Mouse (Mus musculus) embryonic facial prominence, embryonic 12.5 days (tissue): ENCODE data around the gene Pakap. TPM values are rescaled to one million over a fixed set of nuclear protein-coding genes. Genes with fewer than 3 reads are reported as not detected.

Experiments used
- ATAC-seq: fragments of 200-750 bp; cut with Nextera tagmentation; 2 replicates; pipeline ENCODE4 v1.8.0; 2017; ENCODE audit not compliant: insufficient number of reproducible peaks, insufficient read depth, low FRiP score, low TSS enrichment
- H3K27ac ChIP-seq: fragments of 300-500 bp; sonication (generic); 2 replicates; pipeline ENCODE4 v1.5.1; 2016; ENCODE audit warnings: mild to moderate bottlenecking
- H3K27me3 ChIP-seq: fragments of 300-500 bp; sonication (generic); 2 replicates; pipeline ENCODE4 v1.6.1; 2016; ENCODE audit warnings: mild to moderate bottlenecking, moderate library complexity
- H3K36me3 ChIP-seq: fragments of 300-500 bp; sonication (generic); 2 replicates; pipeline ENCODE4 v1.6.1; 2016; ENCODE audit warnings: mild to moderate bottlenecking
- H3K4me1 ChIP-seq: fragments of 300-500 bp; sonication (generic); 2 replicates; pipeline ENCODE4 v1.6.1; 2016
- H3K4me2 ChIP-seq: fragments of 300-500 bp; sonication (generic); replicated peaks from 2 replicates; pipeline ENCODE4 v1.6.1; 2016; ENCODE audit warnings: mild to moderate bottlenecking, moderate library complexity
- H3K4me3 ChIP-seq: fragments of 300-500 bp; sonication (generic); 2 replicates; pipeline ENCODE4 v1.5.1; 2016; ENCODE audit warnings: mild to moderate bottlenecking
- H3K9ac ChIP-seq: fragments of 300-500 bp; sonication (generic); 2 replicates; pipeline ENCODE4 v1.6.1; 2016; ENCODE audit warnings: mild to moderate bottlenecking, moderate library complexity
- H3K9me3 ChIP-seq: fragments of 300-500 bp; sonication (generic); 2 replicates; pipeline ENCODE4 v1.6.1; 2016; ENCODE audit warnings: mild to moderate bottlenecking, moderate library complexity
- WGBS: fragments of 180-500 bp; shearing (Covaris S2); methylation state at CpG from one replicate; pipeline ENCODE4 v1.1.7; 2016; 5-methylcytosine and 5-hydroxymethylcytosine counted together
- polyA plus RNA-seq: library from polyadenylated mRNA; unstranded; fragments of >200 nt; fragmentation: Nextera tagmentation; extraction: Ambion mirVana; gene quantifications from 2 replicates; pipeline ENCODE4 v1.2.1, GENCODE M21; 2016

Pakap gene
- polyA plus RNA-seq, 1 experiment from 2014 or later, result 42.5 TPM

DNA sequence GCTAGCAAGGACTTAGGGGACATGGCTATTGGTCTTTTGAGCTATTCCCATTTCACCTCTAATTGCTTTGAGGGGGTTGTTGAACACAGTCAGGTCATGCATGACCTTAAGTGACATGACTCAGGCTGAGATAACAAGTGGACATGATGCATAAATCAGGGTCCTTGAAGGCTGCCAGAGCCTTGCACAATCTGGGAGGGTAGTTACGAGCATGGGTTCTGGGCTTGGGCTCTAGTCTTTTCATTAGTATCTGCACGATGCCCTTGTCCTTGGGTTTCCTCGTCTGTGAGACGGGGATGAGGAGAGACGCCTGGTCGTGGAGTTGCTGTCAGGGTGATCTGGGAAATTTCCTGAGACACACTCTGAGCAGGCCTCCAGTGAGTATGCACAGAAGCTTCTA lies 6.7 kb downstream of the Pakap start:
- Histone ChIP-seq H3K36me3 (no peaks in the 10 kb centered on the region), H3K27ac (no peak overlapping the region), H3K4me2 (no peak overlapping the region), H3K9ac (no peak overlapping the region), H3K9me3 (no peaks in the 10 kb centered on the region), H3K4me1 (peaks cover 11% of the 10 kb centered on the region; the same call in 1 of the 2 replicates), H3K4me3 (no peak overlapping the region), H3K27me3 (no peaks in the 10 kb centered on the region)
- ATAC-seq, result no peak
- WGBS, result 81% methylated on average over 6 of the region's 6 CpGs

- ATAC-seq, result no peak
- Histone ChIP-seq H3K9me3 (no peaks in the 10 kb centered on the region), H3K27me3 (no peaks in the 10 kb centered on the region), H3K27ac (no peak overlapping the region), H3K4me1 (peaks cover under 1% of the 10 kb centered on the region; the same call in 1 of the 2 replicates), H3K4me3 (no peak overlapping the region), H3K4me2 (no peak overlapping the region), H3K9ac (no peak overlapping the region), H3K36me3 (no peaks in the 10 kb centered on the region)
- 81% methylated on average over 5 of the region's 5 CpGs for WGBS
Measured at GRCm38 (mm10) chr4:57575686-57576085, 7.7 kb downstream of the Pakap start.

DNA sequence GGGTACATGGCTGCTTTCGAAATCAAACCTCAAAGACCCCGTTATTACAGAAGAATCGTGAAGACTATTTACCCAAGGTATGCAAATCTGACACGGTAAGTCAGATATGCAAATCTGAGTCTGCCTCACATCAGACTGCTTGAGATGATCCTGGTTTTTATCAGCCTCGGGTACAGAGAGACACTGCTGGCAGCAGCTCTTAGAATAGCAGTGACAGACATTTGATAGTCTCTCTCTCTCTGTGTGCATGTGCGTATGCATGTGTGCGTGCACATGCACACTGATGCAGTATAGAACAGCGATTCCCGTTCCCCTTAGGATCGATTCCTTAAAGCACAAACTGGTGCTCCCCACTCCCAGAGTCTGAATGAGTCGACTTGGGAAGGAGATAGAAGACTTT lies 8.1 kb downstream of the Pakap start:
- H3K4me1 ChIP-seq, result no peaks in the 10 kb centered on the region
- 84% methylated on average over 11 of the region's 11 CpGs for WGBS
- H3K4me3 ChIP-seq, result no peak overlapping the region

GRCm38 (mm10) chr4:57579683-57580082 lies 11.7 kb downstream of the Pakap start:
- no peaks in the 10 kb centered on the region for H3K36me3 ChIP-seq
- H3K4me1 ChIP-seq, result no peaks in the 10 kb centered on the region
- no peak overlapping the region for H3K9ac ChIP-seq
- WGBS, result 82% methylated on average over 10 of the region's 10 CpGs
- ATAC-seq, result no peak
- no peaks in the 10 kb centered on the region for H3K27me3 ChIP-seq
- no peak overlapping the region for H3K4me2 ChIP-seq
- H3K9me3 ChIP-seq, result no peaks in the 10 kb centered on the region
- H3K27ac ChIP-seq, result no peak overlapping the region
- no peak overlapping the region for H3K4me3 ChIP-seq

More for the DNA sequence above, 8.1 kb downstream of the Pakap start:
- no peak overlapping the region for H3K4me2 ChIP-seq
- no peak overlapping the region for H3K9ac ChIP-seq
- H3K36me3 ChIP-seq, result no peaks in the 10 kb centered on the region
- H3K9me3 ChIP-seq, result no peaks in the 10 kb centered on the region
- H3K27ac ChIP-seq, result no peak overlapping the region
- H3K27me3 ChIP-seq, result no peaks in the 10 kb centered on the region
- no peak for ATAC-seq

- ATAC-seq, result no peak
- no peaks in the 10 kb centered on the region for H3K4me1 ChIP-seq
- H3K9me3 ChIP-seq, result no peaks in the 10 kb centered on the region
- H3K4me2 ChIP-seq, result no peak overlapping the region
- H3K27me3 ChIP-seq, result no peaks in the 10 kb centered on the region
- H3K9ac ChIP-seq, result no peak overlapping the region
- H3K4me3 ChIP-seq, result no peak overlapping the region
- 92% methylated on average over 6 of the region's 6 CpGs for WGBS
- H3K36me3 ChIP-seq, result no peaks in the 10 kb centered on the region
- H3K27ac ChIP-seq, result no peak overlapping the region
Measured at GRCm38 (mm10) chr4:57585281-57585800, 17.4 kb downstream of the Pakap start.

- 62% methylated on average over 7 of the region's 7 CpGs for WGBS
- Histone ChIP-seq H3K27ac (no peak overlapping the region), H3K36me3 (no peaks in the 10 kb centered on the region), H3K9ac (no peak overlapping the region), H3K4me3 (no peak overlapping the region), H3K9me3 (no peaks in the 10 kb centered on the region), H3K4me1 (no peaks in the 10 kb centered on the region), H3K4me2 (no peak overlapping the region), H3K27me3 (no peaks in the 10 kb centered on the region)
- ATAC-seq, result no peak
Measured at GRCm38 (mm10) chr4:57586933-57587658, 19.1 kb downstream of the Pakap start.

- Histone ChIP-seq H3K9me3 (no peaks in the 10 kb centered on the region), H3K4me3 (no peak overlapping the region), H3K27me3 (no peaks in the 10 kb centered on the region), H3K9ac (no peak overlapping the region), H3K36me3 (no peaks in the 10 kb centered on the region), H3K4me2 (no peak overlapping the region), H3K4me1 (no peaks in the 10 kb centered on the region), H3K27ac (no peak overlapping the region)
- no peak for ATAC-seq
- 98% methylated on average over 1 of the region's 1 CpGs for WGBS
Measured at GRCm38 (mm10) chr4:57588356-57588755, 20.4 kb downstream of the Pakap start.

DNA sequence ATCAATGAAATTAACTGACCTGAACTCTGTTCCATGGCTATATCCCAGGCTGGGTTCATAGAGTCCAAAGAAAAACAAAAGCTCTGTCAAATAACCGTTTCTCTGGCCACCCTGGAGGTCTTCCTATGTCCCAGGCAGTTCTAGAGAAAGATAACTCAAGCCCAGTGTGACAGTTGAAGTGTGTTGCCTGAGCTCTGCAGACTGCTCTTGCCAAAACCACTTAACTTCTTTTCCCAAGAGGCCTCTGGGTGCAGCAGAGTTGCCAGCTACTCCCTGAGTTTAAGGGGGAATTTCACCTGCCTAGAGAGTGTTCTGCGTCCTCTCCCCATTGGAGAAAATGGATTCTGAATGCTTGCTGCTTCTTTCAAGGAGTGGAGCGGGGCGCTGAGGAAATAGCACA lies 24.8 kb downstream of the Pakap start:
- Histone ChIP-seq H3K27me3 (no peaks in the 10 kb centered on the region), H3K36me3 (no peaks in the 10 kb centered on the region), H3K4me2 (no peak overlapping the region), H3K27ac (no peak overlapping the region), H3K4me1 (no peaks in the 10 kb centered on the region), H3K4me3 (no peak overlapping the region), H3K9ac (no peak overlapping the region), H3K9me3 (no peaks in the 10 kb centered on the region)
- WGBS, result 85% methylated on average over 4 of the region's 4 CpGs
- ATAC-seq, result no peak

GRCm38 (mm10) chr4:57599946-57600345 lies 32.0 kb downstream of the Pakap start:
- H3K4me3 ChIP-seq, result no peak overlapping the region
- no peak overlapping the region for H3K9ac ChIP-seq
- H3K36me3 ChIP-seq, result no peaks in the 10 kb centered on the region
- H3K4me2 ChIP-seq, result no peak overlapping the region
- H3K27ac ChIP-seq, result no peak overlapping the region
- WGBS, result 93% methylated on average over 6 of the region's 6 CpGs
- H3K4me1 ChIP-seq, result no peaks in the 10 kb centered on the region
- H3K9me3 ChIP-seq, result no peaks in the 10 kb centered on the region
- H3K27me3 ChIP-seq, result no peaks in the 10 kb centered on the region
- ATAC-seq, result no peak

GRCm38 (mm10) chr4:57600685-57601457 lies 32.9 kb downstream of the Pakap start:
- no peak overlapping the region for H3K9ac ChIP-seq
- 90% methylated on average over 11 of the region's 11 CpGs for WGBS

GRCm38 (mm10) chr4:57601458-57601835 lies 33.5 kb downstream of the Pakap start:
- H3K4me1 ChIP-seq, result peaks cover 3% of the 10 kb centered on the region; the same call in 1 of the 2 replicates
- 86% methylated on average over 9 of the region's 9 CpGs for WGBS
- no peak overlapping the region for H3K27ac ChIP-seq
- no peak overlapping the region for H3K9ac ChIP-seq
- H3K4me2 ChIP-seq, result no peak overlapping the region
- no peaks in the 10 kb centered on the region for H3K27me3 ChIP-seq
- H3K36me3 ChIP-seq, result no peaks in the 10 kb centered on the region
- no peak for ATAC-seq
- no peaks in the 10 kb centered on the region for H3K9me3 ChIP-seq
- no peak overlapping the region for H3K4me3 ChIP-seq

More at GRCm38 (mm10) chr4:57600685-57601457, 32.9 kb downstream of the Pakap start:
- Histone ChIP-seq H3K27me3 (no peaks in the 10 kb centered on the region), H3K36me3 (no peaks in the 10 kb centered on the region), H3K9me3 (no peaks in the 10 kb centered on the region), H3K4me3 (no peak overlapping the region), H3K27ac (no peak overlapping the region), H3K4me2 (no peak overlapping the region), H3K4me1 (no peaks in the 10 kb centered on the region)
- ATAC-seq, result no peak
